Mouse (Mus musculus): Measurements from ENCODE around the gene Blmh. TPM values are rescaled to one million over a fixed set of nuclear protein-coding genes. Genes with fewer than 3 reads are reported as not detected.

Gene Blmh
- total and polyA plus RNA-seq, 3 experiments: 167 to 261 (median 212) TPM

- TF ChIP-seq ZNF384 (IDR thresholded peaks at IDR 0.05; ENCODE audit: low read depth, low read length) (0 out of 2 replicates have a peak, but pooled peaks have one; percentile 11), E2F4 (IDR thresholded peaks at IDR 0.05; ENCODE audit: insufficient replicate concordance, low read depth, low read length) (no peak), MXI1 (IDR thresholded peaks at IDR 0.05; ENCODE audit: low read depth, low read length) (no peak)
Observed at GRCm38 (mm10) chr11:76897871-76898270, 26.7 kb upstream of the Blmh start (continued).

GRCm38 (mm10) chr11:76898751-76899150 lies 25.9 kb upstream of the Blmh start:
- H3K36me3 ChIP-seq (replicated peaks in 1 of 2; ENCODE audit: control insufficient read depth in 1 of 2, insufficient read depth in 1 of 2, low read length in 1 of 2): no peaks in the 10 kb centered on the region
- DNase-seq (ENCODE audit: extremely low read depth): no peak
- no peak overlapping the region for H3K4me3 ChIP-seq (replicated peaks in 1 of 3; ENCODE audit: low read depth in 2 of 3, low read length in 2 of 3, poor library complexity in 1 of 3)
- H3K9me3 ChIP-seq (replicated peaks; ENCODE audit: low read length): no peaks in the 10 kb centered on the region
- dilution Hi-C loops (cut with MboI; ENCODE audit: extremely low pct_ligation_motif_present, extremely low pct_unique_long_range_greater_than_20kb, low sequenced_read_pairs) (no loop called here), in situ Hi-C loops (cut with MboI; ENCODE audit: low pct_ligation_motif_present, low pct_unique_long_range_greater_than_20kb, low sequenced_read_pairs) (loop anchor here (10.0 kb wide), 1 partner anchor 204 kb away; no protein-coding TSS in a partner anchor)
- H3K4me1 ChIP-seq (ENCODE audit: control insufficient read depth in 1 of 2, insufficient read depth in 2 of 2): peaks cover 6 to 29% of the 10 kb centered on the region in 2 experiments; a peak in 3 of 4 replicates
- TF ChIP-seq EP300 (IDR thresholded peaks at IDR 0.05; ENCODE audit: low read length) (no peak), CHD2 (IDR thresholded peaks at IDR 0.05; ENCODE audit: low read length) (no peak), USF2 (conservative IDR thresholded peaks at IDR 0.05; ENCODE audit: low read depth, low read length) (no peak), MEF2A (IDR thresholded peaks at IDR 0.05; ENCODE audit: borderline replicate concordance, low read depth, low read length) (no peak), ZMIZ1 (IDR thresholded peaks at IDR 0.05; ENCODE audit: low read depth, low read length) (no peak), JUND (conservative IDR thresholded peaks at IDR 0.05; ENCODE audit: low read depth, low read length) (no peak)
- H3K4me2 ChIP-seq (ENCODE audit: insufficient read depth, low read depth, poor library complexity, severe bottlenecking): no peak overlapping the region
- H3K27me3 ChIP-seq (replicated peaks): no peaks in the 10 kb centered on the region
- no peak overlapping the region for H3K27ac ChIP-seq (ENCODE audit: insufficient read depth, low read depth)
- H3K9ac ChIP-seq (ENCODE audit: insufficient read depth, low read depth): no peak overlapping the region
- H3K79me2 ChIP-seq (replicated peaks; ENCODE audit: control insufficient read depth, extremely low read depth, insufficient read depth, poor library complexity, severe bottlenecking): no peaks in the 10 kb centered on the region

GRCm38 (mm10) chr11:76899758-76900738 lies 24.6 kb upstream of the Blmh start:
- Histone ChIP-seq H3K9me3 (replicated peaks; ENCODE audit: low read length) (no peaks in the 10 kb centered on the region), H3K27me3 (replicated peaks) (no peaks in the 10 kb centered on the region), H3K36me3 (replicated peaks in 1 of 2; ENCODE audit: control insufficient read depth in 1 of 2, insufficient read depth in 1 of 2, low read length in 1 of 2) (no peaks in the 10 kb centered on the region), H3K27ac (ENCODE audit: insufficient read depth, low read depth) (no peak overlapping the region), H3K4me2 (ENCODE audit: insufficient read depth, low read depth, poor library complexity, severe bottlenecking) (no peak overlapping the region), H3K79me2 (replicated peaks; ENCODE audit: control insufficient read depth, extremely low read depth, insufficient read depth, poor library complexity, severe bottlenecking) (no peaks in the 10 kb centered on the region), H3K9ac (ENCODE audit: insufficient read depth, low read depth) (no peak overlapping the region), H3K4me1 (ENCODE audit: control insufficient read depth in 1 of 2, insufficient read depth in 2 of 2) (peaks cover 7 to 20% of the 10 kb centered on the region in 2 experiments; a peak in 3 of 4 replicates), H3K4me3 (replicated peaks in 1 of 3; ENCODE audit: low read depth in 2 of 3, low read length in 2 of 3, poor library complexity in 1 of 3) (no peak overlapping the region)
- dilution Hi-C loops (cut with MboI; ENCODE audit: extremely low pct_ligation_motif_present, extremely low pct_unique_long_range_greater_than_20kb, low sequenced_read_pairs) (no loop called here), in situ Hi-C loops (cut with MboI; ENCODE audit: low pct_ligation_motif_present, low pct_unique_long_range_greater_than_20kb, low sequenced_read_pairs) (loop anchor here (10.0 kb wide), 1 partner anchor 205 kb away; no protein-coding TSS in a partner anchor)
- TF ChIP-seq CTCF (conservative IDR thresholded peaks at IDR 0.05 in 1 of 2, IDR thresholded peaks at IDR 0.05 in 1 of 2; ENCODE audit: low read depth in 2 of 2, low read length in 2 of 2) (peak; percentile 62 to 83), MAFK (IDR thresholded peaks at IDR 0.05; ENCODE audit: insufficient replicate concordance, low read length) (peak; percentile 82), MXI1 (IDR thresholded peaks at IDR 0.05; ENCODE audit: low read depth, low read length) (no peak), CHD2 (IDR thresholded peaks at IDR 0.05; ENCODE audit: low read length) (no peak), SMC3 (IDR thresholded peaks at IDR 0.05; ENCODE audit: low read depth, low read length) (peak; percentile 81), RAD21 (IDR thresholded peaks at IDR 0.05; ENCODE audit: low read depth, low read length) (peak; percentile 82), ZC3H11A (IDR thresholded peaks at IDR 0.05; ENCODE audit: low read depth, low read length) (peak; percentile 49), JUND (conservative IDR thresholded peaks at IDR 0.05; ENCODE audit: low read depth, low read length) (no peak), ZNF384 (IDR thresholded peaks at IDR 0.05; ENCODE audit: low read depth, low read length) (peak; percentile 94), ETS1 (conservative IDR thresholded peaks at IDR 0.05; ENCODE audit: low read depth, low read length) (no peak), TCF12 (IDR thresholded peaks at IDR 0.05; ENCODE audit: low read depth, low read length) (no peak)
- DNase-seq (ENCODE audit: extremely low read depth): peak; percentile 66
